Mouse (Mus musculus): ENCODE measurements at regions not wholly inside any gene's neighbourhood (a gene's known extent, or its start where the extent isn't known, plus 50 kb on each side); places are given as distances from the start of the nearest gene placed in this dataset.

GRCm38 (mm10) chrX:99578796-99579195, 107.7 kb upstream of the Pja1 start:
- TF ChIP-seq POLR2A (IDR thresholded peaks at IDR 0.05; ENCODE audit: borderline replicate concordance, extremely low read depth, insufficient read depth, insufficient read length, poor library complexity, severe bottlenecking) (no peak), CTCF (IDR thresholded peaks at IDR 0.05; ENCODE audit: borderline replicate concordance, extremely low read depth, insufficient read depth, insufficient read length) (no peak)

All from brain, embryonic 14.5 days (tissue).